Mouse (Mus musculus) ES-E14 (cell line): ENCODE results near the gene Wbp11. TPM values are rescaled to one million over a fixed set of nuclear protein-coding genes. Genes with fewer than 3 reads are reported as not detected.

Source experiments
- DNase-seq: peaks from one replicate; pipeline ENCODE4 v3.0.0-alpha.2; 2013; ENCODE audit warnings: low read depth, low spot score
- H3K27ac ChIP-seq: 2 replicates; pipeline ENCODE4 v1.5.1; 2012; ENCODE audit warnings: low read depth, mild to moderate bottlenecking, low read length, moderate library complexity, mixed read lengths; ENCODE audit not compliant: poor library complexity, insufficient read depth, severe bottlenecking
- H3K36me3 ChIP-seq: 2 replicates; pipeline ENCODE4 v1.6.1; 2012; ENCODE audit warnings: mild to moderate bottlenecking, low read length, moderate library complexity, mixed read lengths; ENCODE audit not compliant: control insufficient read depth, poor library complexity, insufficient read depth, severe bottlenecking
- H3K4me1 ChIP-seq, 2 experiments: fragments of 150-350 bp in 1 of 2; sonication (generic) in 1 of 2; 2 replicates each; pipeline ENCODE4 v1.6.1; 2012; ENCODE audit warnings: low read length in 2 of 2, mild to moderate bottlenecking in 1 of 2, mixed read lengths in 1 of 2; ENCODE audit not compliant: control insufficient read depth in 2 of 2, insufficient read depth in 2 of 2, poor library complexity in 1 of 2
- H3K4me3 ChIP-seq, 2 experiments: fragments of 150-350 bp in 1 of 2; sonication (generic) in 1 of 2; 2 replicates each; pipeline ENCODE4 v1.5.1; 2012; ENCODE audit warnings: low read length in 2 of 2, low read depth in 1 of 2, mild to moderate bottlenecking in 1 of 2, mixed read lengths in 1 of 2; ENCODE audit not compliant: insufficient read depth in 1 of 2, poor library complexity in 1 of 2, severe bottlenecking in 1 of 2
- H3K9ac ChIP-seq: 2 replicates; pipeline ENCODE4 v1.6.1; 2012; ENCODE audit warnings: low read depth, mild to moderate bottlenecking, low read length, mixed read lengths; ENCODE audit not compliant: poor library complexity, insufficient read depth, severe bottlenecking
- H3K9me3 ChIP-seq: fragments of 150-350 bp; sonication (generic); 2 replicates; pipeline ENCODE4 v1.6.1; 2012; ENCODE audit warnings: low read depth, mild to moderate bottlenecking, low read length; ENCODE audit not compliant: control insufficient read depth, insufficient read depth
- CHD2 ChIP-seq: IDR thresholded peaks from 2 replicates; pipeline ENCODE4 v1.6.1; 2014; ENCODE audit warnings: mild to moderate bottlenecking, low read depth, low read length, inconsistent platforms
- HCFC1 ChIP-seq: IDR thresholded peaks from 2 replicates; pipeline ENCODE4 v1.6.1; 2012; ENCODE audit warnings: low read length, inconsistent platforms, borderline replicate concordance; ENCODE audit not compliant: insufficient read depth
- MAFK ChIP-seq: IDR thresholded peaks from 2 replicates; pipeline ENCODE4 v1.6.1; 2014; ENCODE audit warnings: mild to moderate bottlenecking, low read depth, low read length, inconsistent platforms; ENCODE audit not compliant: insufficient read depth
- ZC3H11A ChIP-seq: IDR thresholded peaks from 2 replicates; pipeline ENCODE4 v1.6.1; 2012; ENCODE audit warnings: low read depth, mild to moderate bottlenecking, inconsistent platforms, low read length, borderline replicate concordance
- ZNF384 ChIP-seq: IDR thresholded peaks from 2 replicates; pipeline ENCODE4 v1.6.1; 2012; ENCODE audit warnings: low read depth, low read length, inconsistent platforms
- in situ Hi-C, 2 experiments: fragments of 600-800 bp; cut with MboI; formaldehyde crosslinking; loops; one replicate each; pipeline ENCODE4 v1.15.1; 2025; ENCODE audit warnings: low sequenced_read_pairs in 2 of 2, inconsistent platforms in 1 of 2; ENCODE audit not compliant: unreplicated experiment in 2 of 2
- total RNA-seq: library from RNA; depleted of rRNA; stranded (reverse); fragments of 300-350 nt; gene quantifications from 2 replicates; pipeline ENCODE4 v1.2.3, GENCODE M21; 2012

The Wbp11 gene
- total RNA-seq, 1 experiment: 41.7 TPM

- TF ChIP-seq ZC3H11A: no peak
- no peak for TF ChIP-seq HCFC1
- no peak for TF ChIP-seq CHD2
- no peak for TF ChIP-seq ZNF384
- no peak for TF ChIP-seq MAFK
- peak; percentile 64 for DNase-seq
- Histone ChIP-seq H3K36me3 (no peaks in the 10 kb centered on the region), H3K9me3 (no peaks in the 10 kb centered on the region), H3K9ac (no peak overlapping the region), H3K4me1 (no peaks in the 10 kb centered on the region; a peak in 1 of 4 replicates), H3K27ac (no peak overlapping the region), H3K4me3 (no peak overlapping the region)
- in situ Hi-C loops: no loop called here
These were observed 19.8 kb upstream of the Wbp11 start for GRCm38 (mm10) chr6:136847790-136848189.

GRCm38 (mm10) chr6:136847267-136847666, 19.2 kb upstream of the Wbp11 start:
- H3K9me3 ChIP-seq: no peaks in the 10 kb centered on the region
- TF ChIP-seq ZC3H11A: no peak
- TF ChIP-seq ZNF384: no peak
- no peak for TF ChIP-seq HCFC1
- no peak for TF ChIP-seq MAFK
- TF ChIP-seq CHD2: no peak
- H3K4me3 ChIP-seq: no peak overlapping the region
- H3K36me3 ChIP-seq: no peaks in the 10 kb centered on the region
- no peak overlapping the region for H3K27ac ChIP-seq
- no peak overlapping the region for H3K9ac ChIP-seq
- in situ Hi-C loops: no loop called here
- DNase-seq: no peak
- peaks cover 0 to 3% of the 10 kb centered on the region in 2 experiments; a peak in 1 of 4 replicates for H3K4me1 ChIP-seq

GRCm38 (mm10) chr6:136845706-136846480, 17.9 kb upstream of the Wbp11 start:
- in situ Hi-C loops: no loop called here
- H3K4me1 ChIP-seq: peaks cover 0 to 3% of the 10 kb centered on the region in 2 experiments; a peak in 1 of 4 replicates
- no peaks in the 10 kb centered on the region for H3K9me3 ChIP-seq
- no peak overlapping the region for H3K27ac ChIP-seq
- TF ChIP-seq MAFK: no peak
- TF ChIP-seq HCFC1: no peak
- no peak for TF ChIP-seq ZC3H11A
- no peak for TF ChIP-seq ZNF384
- no peak for TF ChIP-seq CHD2
- no peak for DNase-seq
- H3K36me3 ChIP-seq: no peaks in the 10 kb centered on the region
- H3K9ac ChIP-seq: no peak overlapping the region
- H3K4me3 ChIP-seq: no peak overlapping the region

- Histone ChIP-seq H3K9me3 (no peaks in the 10 kb centered on the region), H3K36me3 (no peaks in the 10 kb centered on the region), H3K4me1 (peaks cover 0 to 3% of the 10 kb centered on the region in 2 experiments; a peak in 1 of 4 replicates), H3K27ac (no peak overlapping the region), H3K9ac (no peak overlapping the region), H3K4me3 (no peak overlapping the region)
- DNase-seq: no peak
- in situ Hi-C loops: no loop called here
- no peak for TF ChIP-seq HCFC1
- no peak for TF ChIP-seq ZNF384
- TF ChIP-seq CHD2: no peak
- no peak for TF ChIP-seq ZC3H11A
- no peak for TF ChIP-seq MAFK
These were observed 16.9 kb upstream of the Wbp11 start for GRCm38 (mm10) chr6:136844903-136845302.

- TF ChIP-seq MAFK (no peak), HCFC1 (no peak), CHD2 (no peak), ZC3H11A (no peak), ZNF384 (no peak)
- H3K9ac ChIP-seq: no peak overlapping the region
- H3K9me3 ChIP-seq: no peaks in the 10 kb centered on the region
- H3K27ac ChIP-seq: no peak overlapping the region
- H3K36me3 ChIP-seq: no peaks in the 10 kb centered on the region
- no peak overlapping the region for H3K4me3 ChIP-seq
- DNase-seq: no peak
- H3K4me1 ChIP-seq: no peaks in the 10 kb centered on the region
- in situ Hi-C loops: no loop called here
These were observed 9.3 kb upstream of the Wbp11 start for GRCm38 (mm10) chr6:136837323-136837722.
